Mouse (Mus musculus): ENCODE measurements around the gene Pcolce2. TPM values are rescaled to one million over a fixed set of nuclear protein-coding genes. Genes with fewer than 3 reads are reported as not detected.

Pcolce2 gene
- polyA plus RNA-seq, 1 experiment from 2014 or later: 3.2 TPM

- no peak for DNase-seq (ENCODE audit: low spot score)
- H3K27ac ChIP-seq (replicated peaks): no peak overlapping the region
- no peaks in the 10 kb centered on the region for H3K4me1 ChIP-seq
- 84% methylated on average over 11 of the region's 11 CpGs for WGBS
- no peaks in the 10 kb centered on the region for H3K27me3 ChIP-seq (ENCODE audit: low read depth, poor library complexity, severe bottlenecking)
- no peaks in the 10 kb centered on the region for H3K9me3 ChIP-seq (replicated peaks)
- no peak overlapping the region for H3K4me3 ChIP-seq
- no peaks in the 10 kb centered on the region for H3K36me3 ChIP-seq
Measured at GRCm38 (mm10) chr9:95693528-95694100, 56.2 kb downstream of the Pcolce2 start.

- Histone ChIP-seq H3K36me3 (no peaks in the 10 kb centered on the region), H3K27ac (replicated peaks) (no peak overlapping the region), H3K27me3 (ENCODE audit: low read depth, poor library complexity, severe bottlenecking) (no peaks in the 10 kb centered on the region), H3K4me3 (no peak overlapping the region), H3K4me1 (no peaks in the 10 kb centered on the region), H3K9me3 (replicated peaks) (no peaks in the 10 kb centered on the region)
- 88% methylated on average over 12 of the region's 12 CpGs for WGBS
- DNase-seq (ENCODE audit: low spot score): no peak
Measured at GRCm38 (mm10) chr9:95694526-95694925, 57.1 kb downstream of the Pcolce2 start.

GRCm38 (mm10) chr9:95695023-95695422 lies 57.6 kb downstream of the Pcolce2 start:
- WGBS: 94% methylated on average over 15 of the region's 15 CpGs

GRCm38 (mm10) chr9:95696581-95696980 lies 59.2 kb downstream of the Pcolce2 start:
- no peaks in the 10 kb centered on the region for H3K27me3 ChIP-seq (ENCODE audit: low read depth, poor library complexity, severe bottlenecking)
- 94% methylated on average over 6 of the region's 6 CpGs for WGBS
- H3K36me3 ChIP-seq: no peaks in the 10 kb centered on the region
- no peak overlapping the region for H3K27ac ChIP-seq (replicated peaks)
- no peaks in the 10 kb centered on the region for H3K4me1 ChIP-seq
- H3K9me3 ChIP-seq (replicated peaks): no peaks in the 10 kb centered on the region
- no peak for DNase-seq (ENCODE audit: low spot score)
- no peak overlapping the region for H3K4me3 ChIP-seq

More at GRCm38 (mm10) chr9:95695023-95695422, 57.6 kb downstream of the Pcolce2 start:
- Histone ChIP-seq H3K27me3 (ENCODE audit: low read depth, poor library complexity, severe bottlenecking) (no peaks in the 10 kb centered on the region), H3K9me3 (replicated peaks) (no peaks in the 10 kb centered on the region), H3K4me3 (no peak overlapping the region), H3K4me1 (no peaks in the 10 kb centered on the region), H3K27ac (replicated peaks) (no peak overlapping the region), H3K36me3 (no peaks in the 10 kb centered on the region)
- DNase-seq (ENCODE audit: low spot score): no peak

- no peak for DNase-seq (ENCODE audit: low spot score)
- Histone ChIP-seq H3K4me1 (no peaks in the 10 kb centered on the region), H3K27ac (replicated peaks) (no peak overlapping the region), H3K4me3 (no peak overlapping the region), H3K27me3 (ENCODE audit: low read depth, poor library complexity, severe bottlenecking) (no peaks in the 10 kb centered on the region), H3K36me3 (no peaks in the 10 kb centered on the region), H3K9me3 (replicated peaks) (no peaks in the 10 kb centered on the region)
- 58% methylated on average over 2 of the region's 2 CpGs for WGBS
Measured at GRCm38 (mm10) chr9:95697808-95698207, 60.4 kb downstream of the Pcolce2 start.

- H3K36me3 ChIP-seq: no peaks in the 10 kb centered on the region
- H3K27me3 ChIP-seq (ENCODE audit: low read depth, poor library complexity, severe bottlenecking): no peaks in the 10 kb centered on the region
- H3K4me3 ChIP-seq: no peak overlapping the region
- H3K4me1 ChIP-seq: no peaks in the 10 kb centered on the region
- DNase-seq (ENCODE audit: low spot score): no peak
- 85% methylated on average over 4 of the region's 4 CpGs for WGBS
- no peaks in the 10 kb centered on the region for H3K9me3 ChIP-seq (replicated peaks)
- no peak overlapping the region for H3K27ac ChIP-seq (replicated peaks)
Measured at GRCm38 (mm10) chr9:95699273-95699672, 61.9 kb downstream of the Pcolce2 start.

GRCm38 (mm10) chr9:95704078-95704477 lies 66.7 kb downstream of the Pcolce2 start:
- no peaks in the 10 kb centered on the region for H3K27me3 ChIP-seq (ENCODE audit: low read depth, poor library complexity, severe bottlenecking)
- no peaks in the 10 kb centered on the region for H3K4me1 ChIP-seq
- H3K9me3 ChIP-seq (replicated peaks): no peaks in the 10 kb centered on the region
- WGBS: 86% methylated on average over 3 of the region's 3 CpGs
- no peak overlapping the region for H3K4me3 ChIP-seq
- no peak overlapping the region for H3K27ac ChIP-seq (replicated peaks)
- DNase-seq (ENCODE audit: low spot score): no peak
- H3K36me3 ChIP-seq: peaks cover 8% of the 10 kb centered on the region

GRCm38 (mm10) chr9:95705371-95705770 lies 68.0 kb downstream of the Pcolce2 start:
- no peaks in the 10 kb centered on the region for H3K4me1 ChIP-seq
- no peaks in the 10 kb centered on the region for H3K9me3 ChIP-seq (replicated peaks)
- no peak overlapping the region for H3K4me3 ChIP-seq
- DNase-seq (ENCODE audit: low spot score): no peak
- peaks cover 17% of the 10 kb centered on the region for H3K36me3 ChIP-seq
- WGBS: 90% methylated on average over 5 of the region's 5 CpGs
- no peak overlapping the region for H3K27ac ChIP-seq (replicated peaks)
- H3K27me3 ChIP-seq (ENCODE audit: low read depth, poor library complexity, severe bottlenecking): no peaks in the 10 kb centered on the region

- H3K27me3 ChIP-seq (ENCODE audit: low read depth, poor library complexity, severe bottlenecking): no peaks in the 10 kb centered on the region
- H3K27ac ChIP-seq (replicated peaks): no peak overlapping the region
- DNase-seq (ENCODE audit: low spot score): no peak
- H3K4me3 ChIP-seq: no peak overlapping the region
- H3K36me3 ChIP-seq: peaks cover 17% of the 10 kb centered on the region
- no peaks in the 10 kb centered on the region for H3K4me1 ChIP-seq
- H3K9me3 ChIP-seq (replicated peaks): no peaks in the 10 kb centered on the region
Measured at GRCm38 (mm10) chr9:95708943-95709342, 71.5 kb downstream of the Pcolce2 start.

- Histone ChIP-seq H3K27ac (replicated peaks) (no peak overlapping the region), H3K36me3 (peaks cover 20% of the 10 kb centered on the region), H3K27me3 (ENCODE audit: low read depth, poor library complexity, severe bottlenecking) (no peaks in the 10 kb centered on the region), H3K9me3 (replicated peaks) (no peaks in the 10 kb centered on the region), H3K4me3 (no peak overlapping the region), H3K4me1 (no peaks in the 10 kb centered on the region)
- WGBS: 32% methylated on average over 8 of the region's 8 CpGs
- DNase-seq (ENCODE audit: low spot score): no peak
Measured at GRCm38 (mm10) chr9:95712574-95712973, 75.2 kb downstream of the Pcolce2 start.

GRCm38 (mm10) chr9:95736238-95736637 lies 98.8 kb downstream of the Pcolce2 start:
- Histone ChIP-seq H3K27me3 (ENCODE audit: low read depth, poor library complexity, severe bottlenecking) (no peaks in the 10 kb centered on the region), H3K9me3 (replicated peaks) (no peaks in the 10 kb centered on the region), H3K36me3 (peaks cover 4% of the 10 kb centered on the region), H3K4me3 (no peak overlapping the region), H3K27ac (replicated peaks) (no peak overlapping the region), H3K4me1 (no peaks in the 10 kb centered on the region)
- no peak for DNase-seq (ENCODE audit: low spot score)

GRCm38 (mm10) chr9:95744845-95745613 lies 107.6 kb downstream of the Pcolce2 start:
- 77% methylated on average over 7 of the region's 7 CpGs for WGBS
- no peak overlapping the region for H3K4me3 ChIP-seq
- H3K4me1 ChIP-seq: peaks cover 16% of the 10 kb centered on the region
- no peaks in the 10 kb centered on the region for H3K9me3 ChIP-seq (replicated peaks)
- peaks cover 21% of the 10 kb centered on the region for H3K27me3 ChIP-seq (ENCODE audit: low read depth, poor library complexity, severe bottlenecking)
- DNase-seq (ENCODE audit: low spot score): no peak
- H3K27ac ChIP-seq (replicated peaks): no peak overlapping the region
- no peaks in the 10 kb centered on the region for H3K36me3 ChIP-seq

GRCm38 (mm10) chr9:95747298-95747697 lies 109.9 kb downstream of the Pcolce2 start:
- Histone ChIP-seq H3K4me3 (no peak overlapping the region), H3K4me1 (peaks cover 22% of the 10 kb centered on the region)
- 90% methylated on average over 5 of the region's 5 CpGs for WGBS

More at GRCm38 (mm10) chr9:95747298-95747697, 109.9 kb downstream of the Pcolce2 start:
- peaks cover 43% of the 10 kb centered on the region for H3K27me3 ChIP-seq (ENCODE audit: low read depth, poor library complexity, severe bottlenecking)
- no peak for DNase-seq (ENCODE audit: low spot score)
- H3K27ac ChIP-seq (replicated peaks): no peak overlapping the region
- H3K9me3 ChIP-seq (replicated peaks): no peaks in the 10 kb centered on the region
- H3K36me3 ChIP-seq: no peaks in the 10 kb centered on the region
